Mouse (Mus musculus) right cerebral cortex, adult 2 months (tissue): ENCODE results near the gene Ttc3.
"Not testable (repeated sequence)": the region's sequence is repeated elsewhere in the genome, so short reads cannot be mapped to it uniquely, and the experiment has no call there.

Experiments used
- DNase-seq, 2 experiments: peaks; one replicate each; pipeline ENCODE4 v3.0.0; 2021 to 2022; ENCODE audit warnings: low spot score in 2 of 2

The Ttc3 gene

GRCm38 (mm10) chr16:94428948-94429347 is 58.5 kb downstream of the Ttc3 start:
- no peak for DNase-seq

- no peak for DNase-seq
These were observed 65.2 kb downstream of the Ttc3 start for GRCm38 (mm10) chr16:94435495-94436234.

DNA sequence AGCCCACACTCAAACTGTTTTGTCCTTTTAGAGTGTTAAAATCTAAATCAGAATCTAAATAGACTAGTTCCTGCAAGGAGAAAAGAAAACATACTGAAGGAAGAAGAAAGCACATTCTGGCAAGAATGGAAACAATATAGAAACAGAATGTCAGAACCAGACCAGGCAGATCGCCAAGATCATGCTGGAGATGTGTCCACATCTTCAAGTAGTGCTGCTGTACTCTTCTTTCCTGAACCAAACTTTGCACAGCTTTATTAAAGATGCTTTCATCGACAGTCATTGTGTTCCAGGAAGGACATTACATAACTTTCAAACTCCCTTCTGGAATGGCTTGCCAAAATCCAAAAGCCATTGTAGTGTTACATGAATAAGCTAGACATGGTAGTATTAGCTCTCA is 66.4 kb downstream of the Ttc3 start:
- DNase-seq: no peak

DNA sequence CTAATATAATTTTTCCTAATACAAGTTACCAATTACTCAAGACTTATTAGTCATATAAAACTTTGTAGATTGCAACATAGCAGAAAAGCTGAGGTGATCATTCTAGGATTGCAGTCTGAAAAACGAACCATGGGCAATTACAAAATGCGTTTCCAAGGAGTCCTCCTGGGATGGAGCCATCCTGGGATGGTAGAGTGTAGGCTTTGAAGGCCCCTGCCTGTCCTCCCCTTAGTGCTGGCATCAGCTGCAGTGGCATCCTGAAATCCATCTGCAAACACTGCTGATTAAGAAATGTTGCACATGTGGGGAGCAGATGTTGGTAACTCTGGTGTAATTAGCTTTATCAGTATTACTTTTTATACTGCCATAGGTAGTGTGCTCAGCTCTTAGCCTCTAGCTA is 70.9 kb downstream of the Ttc3 start:
- no peak for DNase-seq

DNA sequence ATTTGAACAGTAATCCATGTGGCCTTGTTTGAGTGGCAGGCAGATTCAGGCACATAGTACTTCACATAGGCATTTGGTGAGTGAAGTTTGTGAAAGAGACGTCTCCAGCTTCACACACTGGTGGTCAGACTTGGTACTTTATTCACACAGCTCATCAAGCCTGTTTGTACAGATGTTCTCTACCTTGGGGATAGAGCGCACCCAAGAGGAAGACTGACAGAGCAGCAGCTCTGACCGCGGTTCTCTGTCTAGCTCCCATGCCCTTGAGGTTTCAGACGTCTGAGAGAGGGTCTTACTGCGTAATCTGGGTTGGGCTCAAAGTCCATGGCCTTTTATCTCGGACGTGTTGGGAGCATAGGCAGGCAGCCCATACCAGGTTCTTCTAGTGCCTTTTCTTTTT is 78.7 kb downstream of the Ttc3 start:
- no peak for DNase-seq

GRCm38 (mm10) chr16:94449632-94450031 is 79.2 kb downstream of the Ttc3 start:
- no peak for DNase-seq

GRCm38 (mm10) chr16:94451545-94452488 is 81.4 kb downstream of the Ttc3 start:
- DNase-seq: no peak

DNA sequence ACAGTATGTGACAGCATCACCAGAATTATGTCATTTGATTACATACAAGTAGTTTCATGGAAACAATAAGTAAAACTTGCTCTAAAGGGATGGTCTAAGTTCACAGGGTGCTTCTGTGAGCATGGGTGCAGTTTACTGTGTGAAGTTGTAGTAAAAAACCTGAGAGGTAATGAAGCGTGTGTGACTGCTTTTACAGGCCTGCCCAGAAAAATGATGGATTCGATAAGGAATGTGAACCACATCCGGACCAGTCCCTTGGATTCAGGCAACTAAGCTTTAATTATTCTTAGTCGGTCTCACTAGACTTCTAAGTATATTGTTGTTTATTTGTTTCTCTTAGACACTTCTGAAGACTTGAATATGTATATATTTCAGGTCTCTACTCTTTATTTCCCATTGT is 82.3 kb downstream of the Ttc3 start:
- no peak for DNase-seq

GRCm38 (mm10) chr16:94454146-94454545 is 83.7 kb downstream of the Ttc3 start:
- no peak for DNase-seq

- DNase-seq: no peak
These were observed 93.6 kb downstream of the Ttc3 start for GRCm38 (mm10) chr16:94464067-94464466.

DNA sequence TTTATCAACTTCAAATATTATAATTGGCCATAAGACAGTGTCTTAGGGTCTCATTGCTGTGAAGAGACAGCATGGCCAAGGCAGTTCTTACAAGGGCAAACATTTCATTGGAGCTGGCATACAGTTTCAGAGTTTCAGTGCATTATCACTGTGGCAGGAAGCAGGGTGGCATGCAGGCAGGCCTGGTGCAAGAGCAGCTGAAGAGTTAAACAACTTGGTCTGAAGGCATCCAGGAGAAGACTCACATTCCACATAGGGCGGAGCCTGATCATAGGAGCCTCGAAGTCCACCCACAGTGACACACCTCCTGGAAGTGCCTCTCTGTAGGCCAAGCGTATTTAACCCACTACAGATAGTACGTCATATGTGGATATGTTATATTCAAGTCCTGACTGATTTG is 95.5 kb downstream of the Ttc3 start:
- DNase-seq: no peak

- DNase-seq: not testable (repeated sequence)
These were observed 95.9 kb downstream of the Ttc3 start for GRCm38 (mm10) chr16:94466317-94466716.

DNA sequence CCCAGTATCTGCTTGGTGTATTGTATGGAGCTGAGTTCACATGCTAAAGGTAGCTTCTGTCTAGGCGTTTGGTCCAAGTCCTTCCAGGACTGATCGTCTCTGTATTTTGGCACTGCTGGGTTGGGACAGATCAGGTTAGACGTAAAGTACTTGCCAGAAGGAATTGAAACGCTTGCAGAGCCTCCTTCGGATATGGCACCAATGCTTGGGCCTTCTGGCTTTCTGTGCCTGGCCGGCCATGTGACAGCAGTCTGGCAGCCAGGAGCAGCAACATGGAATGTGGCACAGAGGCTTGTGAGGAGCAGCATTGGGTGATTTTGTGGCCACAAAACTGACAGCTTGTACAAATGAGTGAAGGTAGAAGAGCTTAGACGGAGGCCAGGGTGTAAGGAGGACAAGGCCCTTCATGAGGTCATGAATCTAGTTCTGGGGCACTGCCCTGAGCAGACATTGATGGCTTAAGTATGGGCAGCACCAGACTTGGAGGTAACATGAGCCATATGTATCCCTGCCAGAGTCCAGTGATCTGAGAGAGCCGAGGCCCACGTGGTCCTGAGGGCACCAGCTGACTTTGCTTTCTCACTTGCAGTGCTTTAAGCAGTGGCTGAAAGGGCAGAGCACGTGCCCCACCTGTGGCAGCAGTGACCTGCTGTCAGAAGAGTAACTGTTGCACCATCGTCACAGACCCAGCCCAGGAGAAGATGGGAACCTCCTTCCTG is 97.1 kb downstream of the Ttc3 start:
- no peak for DNase-seq

GRCm38 (mm10) chr16:94468391-94468790 is 98.0 kb downstream of the Ttc3 start:
- DNase-seq: no peak

DNA sequence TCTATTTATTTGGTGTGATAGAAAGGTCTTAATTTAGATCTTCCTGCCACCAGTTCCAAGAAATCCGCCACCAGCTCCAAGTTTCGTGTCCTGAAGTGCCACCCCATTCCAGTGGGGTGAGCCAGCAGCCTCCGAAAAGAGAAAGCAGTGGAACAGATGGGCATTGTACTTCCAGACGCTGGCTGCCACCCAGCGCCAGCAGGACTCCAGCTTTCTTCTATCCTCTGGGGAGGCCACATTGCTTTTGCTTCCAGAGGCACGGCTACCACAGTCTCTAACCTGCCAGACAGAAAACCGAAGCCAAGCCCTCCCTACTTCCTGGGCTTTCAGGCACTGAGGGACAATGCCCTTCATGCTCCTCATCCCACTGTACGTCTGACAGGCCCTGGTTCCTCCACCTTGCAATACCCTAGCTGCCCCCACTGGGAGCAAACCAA is 102.1 kb downstream of the Ttc3 start:
- DNase-seq: peak; percentile 75 to 80

GRCm38 (mm10) chr16:94473086-94473822 is 102.8 kb downstream of the Ttc3 start:
- DNase-seq: peak in 1 of 2 experiments; percentile 46

GRCm38 (mm10) chr16:94484752-94485535 is 114.5 kb downstream of the Ttc3 start:
- no peak for DNase-seq

- DNase-seq: no peak
These were observed 116.9 kb downstream of the Ttc3 start for GRCm38 (mm10) chr16:94487341-94487740.

- DNase-seq: peak in 1 of 2 experiments; percentile 38
These were observed 118.9 kb downstream of the Ttc3 start for GRCm38 (mm10) chr16:94489326-94489725.

DNA sequence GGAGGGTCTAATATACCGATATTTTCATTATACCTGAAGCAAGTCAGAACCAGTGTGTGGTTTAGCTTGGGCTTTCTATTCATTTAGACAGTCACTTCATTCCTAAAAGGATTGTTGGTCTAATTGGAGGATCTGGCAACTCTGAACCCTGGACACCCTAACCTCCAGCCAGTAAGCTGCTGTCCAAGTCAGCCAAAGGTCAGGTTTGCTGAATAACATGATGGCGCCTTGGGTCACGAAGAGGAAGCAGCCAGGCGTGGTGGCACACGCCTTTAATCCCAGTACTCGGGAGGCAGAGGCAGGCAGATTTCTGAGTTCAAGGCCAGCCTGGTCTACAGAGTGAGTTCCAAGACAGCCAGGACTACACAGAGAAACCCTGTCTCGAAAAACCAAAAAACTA is 126.8 kb downstream of the Ttc3 start:
- not testable (repeated sequence) for DNase-seq

DNA sequence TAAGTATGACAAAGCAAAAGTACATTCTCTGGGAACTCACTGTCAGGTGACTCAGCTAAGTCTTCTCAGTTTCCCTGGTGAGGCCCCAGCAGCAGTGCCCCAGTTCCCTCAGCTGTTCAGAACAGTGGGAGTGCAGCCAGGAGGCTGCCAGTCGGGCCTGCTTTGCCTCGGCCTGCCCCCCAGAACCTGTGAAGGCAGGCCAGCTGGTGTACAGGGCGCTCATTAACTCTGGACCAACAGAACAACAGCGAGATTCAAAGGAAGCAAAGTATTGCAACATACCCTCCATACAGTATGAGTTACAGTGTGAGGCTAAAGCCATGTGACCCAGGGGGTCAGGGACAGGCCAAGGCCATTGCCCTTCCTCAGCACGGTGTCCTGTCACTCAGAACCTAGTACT is 127.5 kb downstream of the Ttc3 start:
- DNase-seq: peak; percentile 52 to 69
